Mouse (Mus musculus) gastrocnemius, adult 18-20 months (tissue): ENCODE measurements around the gene Dok4. TPM values are rescaled to one million over a fixed set of nuclear protein-coding genes. Genes with fewer than 3 reads are reported as not detected.

Source experiments
- DNase-seq: peaks from one replicate; pipeline ENCODE4 v3.0.0; 2021; ENCODE audit warnings: low spot score
- long read RNA-seq, 2 experiments: library from polyadenylated mRNA; stranded (forward); transcript quantifications; one replicate each; pipeline ENCODE4 v2.0.0; 2021
- total RNA-seq, 2 experiments: library from RNA; stranded (reverse); gene quantifications; 2 replicates each; pipeline ENCODE4 v1.2.3; 2021

Gene Dok4
- 1 to 10 TPM; 3.3 to 7.2 TPM for total RNA-seq
- long read RNA-seq, experiment 1, transcript Dok4-201 (9 exons, 2,590 nt): major isoform, 7 of 8 reads
- long read RNA-seq, experiment 1, partial matches to known transcripts: 0 of 8 reads
- long read RNA-seq, experiment 1, other reads (novel, unspliced or antisense): 0 of 8 reads
- long read RNA-seq, experiment 2, partial matches to known transcripts: 0 of 3 reads
- long read RNA-seq, experiment 2, other reads (novel, unspliced or antisense): 0 of 3 reads

DNA sequence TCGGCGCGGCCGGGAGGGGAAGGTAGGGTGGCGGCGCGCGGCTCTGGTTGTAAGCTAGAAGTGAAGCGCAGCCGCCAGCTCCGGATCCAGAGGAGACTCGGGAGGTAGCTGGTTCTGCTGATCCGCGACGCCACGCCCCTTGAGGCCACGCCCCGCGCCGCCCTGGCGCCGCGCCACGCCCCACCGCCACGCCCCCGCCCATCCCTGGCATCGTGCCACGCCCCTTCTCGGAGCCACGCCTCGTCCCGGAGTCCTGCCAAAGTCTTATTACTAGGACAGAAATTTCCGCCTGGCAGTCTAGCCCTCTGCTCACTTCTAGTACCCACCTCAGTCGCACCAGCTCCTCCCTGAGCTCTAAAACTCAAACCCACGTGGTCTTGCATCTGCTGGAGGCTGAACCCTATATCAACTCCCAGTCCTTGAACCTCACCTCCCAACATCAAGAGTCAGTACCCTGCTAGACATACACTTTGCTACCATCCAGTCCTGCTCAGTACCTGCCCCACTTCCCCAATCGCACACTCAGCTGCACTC, at the start of gene Dok4:
Gene Dok4, minus strand, starts transcription at position 134 of the 534 bp plus-strand sequence.
- DNase-seq: peak; percentile 84

DNA sequence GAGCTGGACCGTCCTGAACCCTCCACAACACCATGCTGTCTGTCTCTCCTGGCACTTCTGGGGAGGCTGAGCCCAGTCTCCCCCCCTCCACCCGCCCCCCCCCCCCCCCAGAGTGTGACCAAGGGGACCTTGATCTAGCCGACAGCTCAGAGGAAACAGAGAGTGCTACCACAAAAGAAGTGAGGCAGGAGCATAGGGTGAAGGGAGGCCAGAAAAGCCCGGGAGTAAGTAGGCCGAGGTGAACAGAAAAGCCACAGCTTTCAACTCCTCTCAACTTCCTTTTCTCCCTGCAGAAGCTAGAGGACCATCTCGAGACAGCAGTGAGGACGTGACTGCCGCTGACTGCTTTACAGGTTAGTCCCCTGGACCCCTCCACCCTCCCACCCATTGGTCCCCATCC, 47.3 kb upstream of the Dok4 start, which contains the start of gene Adgrg5:
Gene Adgrg5, plus strand, starts transcription at position 290 of the 400 bp plus-strand sequence.
- DNase-seq: no peak

DNA sequence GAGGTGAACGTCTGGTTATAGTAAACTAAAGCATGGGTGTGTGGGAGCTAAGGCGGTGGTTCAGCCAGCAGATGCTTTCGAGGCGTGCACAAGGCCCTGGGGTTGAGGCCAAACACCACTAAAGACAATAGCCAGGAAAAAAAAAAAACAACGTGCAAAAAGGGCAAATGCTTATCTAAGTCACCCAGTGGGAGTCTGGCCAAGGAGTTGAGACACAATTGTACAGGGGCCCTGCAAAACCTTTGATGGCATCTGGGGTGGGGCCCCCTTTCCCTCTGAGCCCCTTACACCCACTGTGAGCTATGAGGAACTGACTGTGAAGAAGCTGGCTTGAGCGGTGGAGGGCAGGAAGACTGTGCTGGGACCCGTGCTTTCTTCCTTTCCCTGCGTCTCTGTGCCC, 46.5 kb upstream of the Dok4 start:
- DNase-seq: no peak

DNA sequence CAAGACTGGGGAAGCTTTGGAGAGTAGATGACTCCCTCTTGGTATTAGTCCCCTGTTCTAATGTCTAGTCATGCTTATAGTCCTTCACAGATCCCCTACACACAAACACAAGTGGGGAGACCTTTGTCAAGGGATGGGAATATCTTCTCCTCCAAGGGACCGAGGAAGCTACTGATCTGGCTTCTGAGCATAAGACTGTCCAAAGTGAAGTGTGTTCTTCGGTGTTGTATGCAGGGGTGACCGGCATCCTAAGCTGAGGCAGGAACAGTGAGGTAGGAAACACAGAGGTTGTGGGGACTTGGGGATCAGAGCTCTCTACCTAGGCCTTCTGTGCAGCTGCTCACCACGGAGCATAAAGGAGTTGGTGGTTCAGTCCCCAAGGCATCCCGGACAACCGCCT, 46.0 kb upstream of the Dok4 start:
- DNase-seq: no peak

DNA sequence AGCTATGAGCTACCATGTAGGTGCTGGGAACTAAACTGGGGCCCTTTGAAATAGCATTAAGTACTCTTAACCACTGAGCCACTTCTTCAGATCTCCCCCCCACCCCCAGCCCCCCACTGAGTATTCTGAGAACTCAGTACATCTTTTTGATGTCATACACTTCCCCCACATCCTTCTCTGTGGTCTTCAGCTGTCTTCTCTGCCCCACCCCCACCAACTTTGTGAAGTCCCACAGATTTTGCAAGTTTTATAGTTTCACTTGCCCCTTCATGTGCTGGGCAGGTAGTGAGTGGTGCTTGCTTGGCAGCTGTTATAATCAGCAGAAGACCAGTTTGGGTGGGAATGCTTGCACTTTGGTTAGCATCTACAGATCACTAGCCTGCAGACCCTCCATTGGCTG, 43.1 kb upstream of the Dok4 start:
- no peak for DNase-seq

DNA sequence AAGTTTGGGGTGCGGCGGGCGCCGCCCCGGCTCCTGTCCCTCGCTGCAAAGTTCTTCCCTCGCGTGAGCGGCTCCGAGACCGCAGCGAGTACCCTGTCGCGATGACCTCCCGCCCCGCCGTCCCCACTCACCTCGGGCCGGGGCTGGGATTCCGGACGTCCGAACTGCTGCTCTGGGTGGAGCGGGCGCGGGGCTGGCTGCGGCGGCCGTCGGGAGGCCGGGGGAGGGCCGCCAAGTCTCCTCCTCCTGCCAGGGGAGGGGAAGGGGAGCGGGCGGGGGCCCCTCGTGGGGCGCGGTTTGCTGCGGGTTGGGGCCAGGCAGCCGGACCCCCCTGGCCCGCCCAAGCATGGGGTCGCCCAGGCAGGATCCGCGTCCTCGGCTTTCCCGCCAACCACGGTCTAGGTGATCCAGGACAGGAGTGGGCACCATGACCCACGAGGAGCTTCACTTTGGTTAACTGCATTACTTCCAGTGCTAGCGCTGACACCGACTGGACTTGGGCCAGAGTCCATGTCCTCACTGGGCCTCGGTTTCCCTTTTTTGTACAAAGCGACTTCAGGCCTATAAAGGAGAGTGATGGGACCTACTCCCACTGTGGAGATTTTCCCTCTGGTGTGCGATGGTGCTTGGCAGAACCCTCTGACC, 41.8 kb upstream of the Dok4 start, which contains the start of gene Ccdc102a:
Gene Ccdc102a, minus strand, starts transcription at position 248 of the 645 bp plus-strand sequence.
- peak; percentile 34 for DNase-seq

DNA sequence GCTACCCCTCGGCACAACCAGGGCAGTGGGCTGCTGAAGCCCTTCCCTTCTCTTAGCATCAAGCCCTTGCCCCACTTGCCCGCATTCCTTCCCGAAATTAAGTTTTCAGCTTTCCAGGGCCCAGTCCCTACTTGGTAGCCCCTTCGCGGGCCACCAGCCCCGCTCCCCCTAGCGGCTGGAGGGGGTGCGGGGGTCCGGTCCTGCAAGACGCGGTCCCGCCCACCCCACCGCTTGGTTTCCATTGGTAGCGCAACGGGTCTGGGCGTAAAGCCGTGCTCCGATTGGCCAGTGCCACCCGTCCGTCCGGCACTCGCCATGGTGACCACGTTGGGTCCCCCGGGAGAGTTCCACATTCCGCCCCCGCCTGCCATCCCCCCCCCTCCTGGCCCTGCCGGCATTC, 41.2 kb upstream of the Dok4 start:
- DNase-seq: peak; percentile 95

DNA sequence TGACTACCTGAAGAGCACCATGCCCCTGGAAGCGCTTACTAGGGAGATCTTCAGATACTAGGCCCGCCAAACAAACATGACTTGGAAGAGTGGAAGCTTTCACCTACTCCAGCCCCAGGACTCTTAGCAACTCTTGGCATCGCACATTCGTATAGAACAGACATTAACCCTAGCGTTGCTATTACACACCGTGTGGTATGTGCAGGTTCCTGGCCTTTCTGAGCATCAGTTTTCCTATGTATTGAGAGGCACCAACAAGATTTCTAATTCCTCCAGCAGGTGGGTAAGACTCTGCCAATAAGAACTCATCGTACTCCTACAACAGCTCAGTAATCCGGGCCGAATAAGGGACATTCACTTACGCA, 40.8 kb upstream of the Dok4 start:
- DNase-seq: no peak

DNA sequence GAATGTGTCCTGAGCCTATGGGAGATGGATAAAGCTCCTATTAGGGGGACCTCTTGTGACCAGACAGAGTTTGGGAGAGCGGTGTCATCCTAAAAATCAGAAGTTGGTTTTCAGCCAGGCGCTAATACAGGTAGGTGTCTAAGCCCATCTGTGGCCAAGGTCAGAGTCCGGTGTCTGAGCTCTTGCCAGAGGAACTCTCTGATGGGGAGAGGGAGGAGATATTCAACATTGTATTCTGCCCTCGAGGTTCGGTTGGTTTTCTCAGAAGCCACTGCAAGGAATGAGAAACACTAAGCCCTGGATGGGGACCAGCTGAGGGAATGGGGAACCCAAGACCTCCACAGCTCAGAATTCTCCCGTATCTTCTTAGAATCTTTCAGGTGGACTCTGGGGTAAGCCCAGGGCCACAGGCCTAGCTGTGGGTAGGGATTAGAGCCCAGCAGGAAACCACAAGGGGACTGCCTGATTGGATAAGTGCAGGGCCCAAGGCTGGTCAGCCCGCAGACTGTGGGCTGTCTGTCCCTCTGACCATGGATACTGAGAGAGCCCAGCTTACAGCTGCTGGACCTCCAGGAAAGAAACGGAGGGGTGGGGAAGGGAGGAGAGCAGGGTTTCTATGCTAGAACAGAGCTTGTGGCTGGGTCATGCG, 40.3 kb upstream of the Dok4 start:
- DNase-seq: no peak

DNA sequence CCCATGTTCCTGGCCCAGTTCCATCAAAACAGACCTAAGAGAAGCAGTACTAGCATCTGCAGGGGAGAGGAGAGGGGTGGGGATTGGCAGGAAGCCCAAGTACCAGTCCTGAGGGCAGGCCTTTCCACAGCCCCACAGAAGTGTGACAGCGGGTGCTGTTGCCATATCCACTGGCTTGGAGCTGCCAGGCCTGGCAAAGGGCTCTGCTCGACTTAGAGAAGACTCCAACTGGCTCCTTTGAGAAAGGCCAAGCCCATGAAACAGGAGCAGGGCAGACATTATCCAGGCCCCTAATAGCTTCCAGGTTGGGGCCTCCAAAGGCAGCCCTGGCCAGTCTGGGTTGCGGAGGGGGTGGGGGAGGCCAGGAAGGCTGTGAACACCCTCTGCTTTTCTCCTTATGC, 38.6 kb upstream of the Dok4 start:
- peak; percentile 77 for DNase-seq

DNA sequence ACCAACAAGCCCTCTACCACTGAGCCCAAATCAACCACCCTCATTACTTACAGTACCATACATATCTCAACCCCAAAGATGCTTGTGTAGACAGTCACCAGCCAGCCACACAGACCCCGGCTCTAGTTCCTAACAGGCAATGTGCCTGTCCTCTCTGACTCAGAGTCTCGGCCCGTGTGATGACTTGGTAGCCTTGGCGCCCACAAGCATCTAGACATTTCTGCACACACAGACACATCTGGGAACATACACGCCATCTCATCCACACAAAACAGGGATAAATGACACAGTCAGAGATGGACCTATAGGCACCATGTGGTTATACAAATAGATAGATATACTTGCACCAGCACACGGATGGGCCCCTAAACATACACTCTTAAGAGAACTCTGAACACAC, 38.1 kb upstream of the Dok4 start:
- DNase-seq: no peak

DNA sequence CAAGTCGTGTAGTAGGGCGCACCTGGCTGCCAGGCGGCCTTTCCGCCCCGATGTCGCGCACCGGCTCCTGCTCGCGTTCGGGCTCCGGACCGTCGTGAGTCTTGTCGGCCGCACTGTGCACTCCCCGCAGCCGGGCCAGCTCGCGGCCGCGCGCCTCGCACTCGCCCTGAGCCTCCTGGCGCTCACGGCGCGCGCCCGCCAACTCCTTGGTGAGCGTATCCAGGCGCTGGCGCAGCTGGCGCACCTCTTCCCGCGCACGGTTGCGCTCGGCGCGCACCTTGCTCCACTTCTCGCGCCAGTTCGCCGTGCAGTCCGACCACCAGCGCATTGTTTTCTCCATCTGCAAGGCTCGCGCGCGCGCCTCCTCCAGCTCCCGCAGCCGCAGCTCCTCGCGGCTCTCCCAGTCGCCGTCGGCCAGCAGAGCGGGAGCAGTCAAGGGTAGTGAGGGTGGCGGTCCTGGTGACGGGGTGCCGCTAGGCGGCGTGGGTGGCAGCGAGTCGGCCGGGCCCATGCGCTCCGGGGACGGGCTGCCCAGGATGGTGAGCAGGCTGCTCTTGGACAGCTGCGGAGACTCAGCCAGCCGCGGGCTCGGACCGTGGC, 37.0 kb upstream of the Dok4 start:
- peak; percentile 56 for DNase-seq

DNA sequence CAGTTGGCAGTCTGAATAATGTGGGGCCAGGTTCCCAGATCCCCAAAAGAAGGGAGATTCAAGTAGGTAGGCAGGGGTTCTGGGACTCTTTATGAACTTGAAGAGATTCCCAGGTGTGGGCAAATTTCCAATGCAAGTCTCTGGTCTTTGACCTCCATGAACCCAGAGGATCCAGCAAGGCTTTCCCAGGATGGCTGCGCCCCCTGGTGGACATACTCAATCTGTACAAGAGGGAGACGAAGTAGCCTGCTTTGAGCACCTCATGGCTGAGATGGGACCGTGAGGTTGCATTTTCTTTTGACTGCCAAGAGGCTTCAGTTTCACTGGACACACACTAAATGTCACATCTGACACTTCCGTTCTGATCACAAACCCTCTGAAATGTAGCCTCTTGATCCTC, 32.7 kb upstream of the Dok4 start:
- DNase-seq: peak; percentile 88

DNA sequence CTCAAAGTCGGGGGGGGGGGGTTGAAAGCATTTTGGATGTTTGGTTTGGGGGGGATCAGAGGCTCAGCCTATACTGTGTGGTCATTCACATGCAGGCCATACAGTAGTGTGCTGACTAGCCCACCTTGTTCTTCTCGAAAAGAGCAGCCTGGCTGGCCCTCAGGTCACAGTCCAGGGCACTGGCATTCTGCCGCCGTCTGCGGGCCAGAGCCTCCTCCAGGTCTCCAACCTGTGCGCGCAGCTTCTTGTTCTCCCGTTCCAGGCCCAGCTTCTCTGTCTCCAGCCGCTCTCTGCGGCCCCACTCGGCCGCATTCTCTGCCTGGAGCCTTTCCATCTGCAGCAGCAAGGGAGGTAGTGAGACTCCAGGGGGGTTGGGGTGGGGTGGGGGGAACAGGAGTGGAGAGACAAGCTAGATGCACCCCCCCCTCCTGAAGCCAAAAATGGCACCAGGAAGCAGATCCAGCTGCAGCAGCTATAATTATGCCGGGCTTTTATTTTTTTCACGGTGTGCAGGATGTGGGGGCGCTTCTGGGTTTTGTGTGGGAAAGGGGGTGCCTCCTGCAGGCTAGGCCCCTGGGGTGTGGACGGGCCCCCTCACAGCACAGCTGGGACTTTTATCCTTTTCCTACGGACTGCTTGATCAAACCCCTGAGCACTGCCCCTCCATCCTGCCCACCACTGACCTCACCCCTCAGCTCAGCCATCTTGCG, 31.6 kb upstream of the Dok4 start:
- DNase-seq: no peak

DNA sequence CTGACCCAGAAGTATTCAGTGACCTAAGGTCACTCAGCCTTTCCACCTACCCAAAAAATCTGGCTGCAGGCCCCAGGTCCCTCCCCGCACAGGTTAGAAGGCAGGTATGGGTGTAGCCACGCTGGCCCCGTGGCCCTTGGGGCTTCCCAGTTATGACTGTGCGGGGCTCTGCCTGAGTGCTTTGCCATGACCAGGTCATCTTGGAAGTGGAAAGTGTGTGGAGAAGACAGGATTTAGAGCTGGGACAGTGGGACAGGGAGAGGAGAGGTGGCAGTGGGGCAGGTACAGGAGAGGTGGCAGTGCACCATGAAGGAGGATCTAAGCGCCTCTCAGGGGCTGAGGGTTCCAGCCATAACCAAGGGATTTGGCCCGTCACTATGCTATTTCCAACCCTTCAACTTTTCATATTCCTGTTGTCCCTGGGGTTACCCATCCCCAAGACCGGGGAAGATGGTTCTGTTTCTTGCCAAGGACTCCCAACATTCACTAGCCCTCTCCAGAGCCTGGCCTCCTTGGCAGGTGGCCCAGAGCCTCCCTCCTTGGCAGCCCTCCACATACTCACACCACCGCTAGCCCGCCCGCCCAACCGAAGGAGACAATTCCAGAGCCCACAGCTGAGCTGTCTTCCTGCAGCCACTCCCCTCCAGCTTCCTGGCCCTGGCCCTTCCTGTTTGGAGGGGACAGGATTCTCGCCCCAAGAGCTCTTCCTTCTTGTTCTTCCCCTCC, 28.5 kb upstream of the Dok4 start:
- peak; percentile 81 for DNase-seq

DNA sequence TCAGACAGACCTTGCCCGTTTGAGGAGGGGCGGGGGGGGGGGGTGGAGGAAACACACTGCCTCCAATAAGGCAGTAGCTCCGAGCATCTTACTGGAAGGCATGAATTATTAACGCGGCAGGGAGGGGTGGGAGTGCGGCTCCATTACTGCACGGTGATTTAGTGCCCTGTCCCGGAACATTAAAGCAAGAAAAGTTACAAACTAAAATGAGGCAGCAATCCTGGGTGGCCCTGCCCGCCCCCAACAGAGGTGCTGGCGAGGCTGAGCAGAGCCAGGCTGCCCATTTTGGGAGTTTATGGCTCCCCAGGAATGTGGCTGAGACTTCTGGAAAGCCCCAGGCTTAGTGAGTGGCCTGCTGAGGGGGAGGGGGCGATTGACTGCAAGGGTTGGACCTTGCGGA, 27.6 kb upstream of the Dok4 start:
- no peak for DNase-seq

DNA sequence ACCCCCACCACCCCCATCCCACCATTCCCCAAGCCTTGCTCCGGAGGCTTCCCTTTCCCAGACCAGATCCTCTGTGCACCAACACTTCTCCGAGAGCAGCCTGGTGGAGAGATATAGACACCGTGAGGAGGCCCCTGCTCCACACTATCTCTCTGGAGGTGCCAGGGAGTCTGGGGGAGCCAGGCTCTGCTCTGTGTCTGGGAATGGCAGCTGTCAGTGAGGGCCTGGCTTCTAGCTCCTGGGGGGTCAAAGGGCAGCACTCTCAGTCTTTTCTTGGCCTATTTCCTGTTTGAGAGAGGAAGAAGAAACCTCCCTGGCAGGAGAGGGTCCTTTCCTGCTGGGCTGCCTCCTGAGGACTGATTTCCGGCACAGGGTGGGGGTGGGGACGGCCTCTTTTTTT, 24.9 kb upstream of the Dok4 start:
- no peak for DNase-seq

DNA sequence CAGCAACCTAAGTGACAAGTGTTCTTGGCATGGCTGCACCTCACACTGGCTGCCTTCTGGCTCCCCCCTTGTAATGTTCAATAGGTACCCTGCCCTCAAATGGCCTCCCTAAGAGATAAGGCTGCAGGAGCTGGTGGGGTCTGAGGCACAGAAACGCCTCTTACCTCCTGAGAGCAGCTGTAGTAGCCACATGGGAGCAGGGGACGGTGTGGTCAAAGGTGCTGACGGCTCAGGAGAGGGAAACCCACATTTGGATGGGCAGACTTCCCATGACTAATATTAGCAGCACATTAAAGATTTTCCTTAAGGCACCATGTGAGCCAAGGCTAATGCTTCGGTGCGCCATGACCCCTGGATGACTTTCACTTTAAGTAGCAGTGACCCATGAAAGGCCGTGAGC, 24.5 kb upstream of the Dok4 start:
- DNase-seq: peak; percentile 42

DNA sequence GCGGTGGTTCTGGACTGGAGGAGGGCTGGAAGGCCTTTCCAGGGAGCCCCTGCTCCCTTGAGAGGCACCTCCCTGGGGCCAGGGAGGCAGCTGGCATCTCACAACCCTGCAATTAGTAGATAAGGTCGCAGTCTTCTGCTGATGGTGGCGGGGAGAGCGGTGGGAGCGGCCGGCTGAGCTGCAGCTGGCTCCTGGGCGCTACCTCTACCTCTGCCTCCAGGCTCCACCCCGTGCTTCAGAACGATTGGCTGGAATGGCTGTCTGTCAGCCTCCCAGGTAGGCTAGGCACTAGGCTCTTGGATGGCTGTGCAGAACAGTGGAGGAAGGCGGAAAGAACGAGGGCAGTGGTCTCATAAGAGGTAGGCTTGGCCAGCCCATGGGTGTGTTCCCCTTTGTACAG, 23.1 kb upstream of the Dok4 start:
- no peak for DNase-seq

DNA sequence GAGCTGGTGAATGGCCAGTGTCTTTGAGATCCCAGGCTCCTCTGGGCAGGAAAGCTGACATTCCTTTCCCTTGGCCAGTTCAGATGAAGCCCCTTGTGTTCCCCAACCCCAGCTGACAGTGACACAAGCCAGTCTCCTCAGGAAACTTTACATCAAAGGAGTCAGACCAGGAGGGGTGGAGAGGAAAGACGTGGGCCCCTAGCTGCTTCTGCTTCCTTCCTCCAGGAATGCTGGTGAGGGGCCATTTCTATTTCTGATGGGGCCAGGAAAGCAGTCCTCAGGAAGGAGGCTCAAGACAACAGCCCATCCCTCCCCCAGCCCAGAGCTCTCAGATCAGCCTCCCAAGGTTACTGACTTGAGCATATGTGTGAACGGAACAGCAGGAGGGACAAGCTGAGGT, 16.8 kb upstream of the Dok4 start:
- no peak for DNase-seq
